Mouse (Mus musculus): ENCODE measurements around the gene Spock1. TPM values are rescaled to one million over a fixed set of nuclear protein-coding genes. Genes with fewer than 3 reads are reported as not detected.
A peak's percentile ranks its signal among the peaks of the same experiment; 100 is the strongest.

Gene Spock1
- polyA plus RNA-seq, 1 experiment from 2014 or later, result 69.4 TPM

GRCm38 (mm10) chr13:57702966-57703365 lies 205.2 kb downstream of the Spock1 start:
- no peak for ATAC-seq (ENCODE audit: low FRiP score)
- WGBS, result 87% methylated on average over 2 of the region's 2 CpGs

GRCm38 (mm10) chr13:57696685-57697084 lies 211.4 kb downstream of the Spock1 start:
- Histone ChIP-seq H3K36me3 (no peaks in the 10 kb centered on the region), H3K4me3 (no peak overlapping the region), H3K27me3 (no peaks in the 10 kb centered on the region), H3K4me1 (replicated peaks) (peaks cover 10% of the 10 kb centered on the region), H3K4me2 (no peak overlapping the region), H3K27ac (no peak overlapping the region), H3K9me3 (no peaks in the 10 kb centered on the region), H3K9ac (no peak overlapping the region)
- 77% methylated on average over 5 of the region's 5 CpGs for WGBS
- ATAC-seq (ENCODE audit: low FRiP score), result no peak

More at GRCm38 (mm10) chr13:57702966-57703365, 205.2 kb downstream of the Spock1 start:
- Histone ChIP-seq H3K9ac (no peak overlapping the region), H3K27me3 (no peaks in the 10 kb centered on the region), H3K36me3 (no peaks in the 10 kb centered on the region), H3K9me3 (no peaks in the 10 kb centered on the region), H3K4me2 (no peak overlapping the region), H3K4me3 (no peak overlapping the region), H3K4me1 (replicated peaks) (peaks cover 14% of the 10 kb centered on the region), H3K27ac (no peak overlapping the region)

- ATAC-seq (ENCODE audit: low FRiP score), result no peak
- peaks cover 4% of the 10 kb centered on the region; the same call in 1 of the 2 replicates for H3K4me1 ChIP-seq (replicated peaks)
- no peak overlapping the region for H3K4me2 ChIP-seq
- H3K9me3 ChIP-seq, result no peaks in the 10 kb centered on the region
- H3K36me3 ChIP-seq, result no peaks in the 10 kb centered on the region
- 74% methylated on average over 5 of the region's 5 CpGs for WGBS
- H3K9ac ChIP-seq, result no peak overlapping the region
- H3K4me3 ChIP-seq, result no peak overlapping the region
- H3K27me3 ChIP-seq, result no peaks in the 10 kb centered on the region
- no peak overlapping the region for H3K27ac ChIP-seq
These were observed 219.2 kb downstream of the Spock1 start for GRCm38 (mm10) chr13:57688926-57689325.

- ATAC-seq (ENCODE audit: low FRiP score), result no peak
- no peak overlapping the region for H3K4me2 ChIP-seq
- H3K4me1 ChIP-seq (replicated peaks), result 0 out of 2 replicates have a peak, but pooled peaks cover 4% of the 10 kb centered on the region
- no peaks in the 10 kb centered on the region for H3K27me3 ChIP-seq
- H3K9me3 ChIP-seq, result no peaks in the 10 kb centered on the region
- WGBS, result 80% methylated on average over 5 of the region's 5 CpGs
- H3K27ac ChIP-seq, result no peak overlapping the region
- no peaks in the 10 kb centered on the region for H3K36me3 ChIP-seq
- H3K4me3 ChIP-seq, result no peak overlapping the region
- H3K9ac ChIP-seq, result no peak overlapping the region
These were observed 221.7 kb downstream of the Spock1 start for GRCm38 (mm10) chr13:57686437-57686836.

GRCm38 (mm10) chr13:57685201-57685600 lies 222.9 kb downstream of the Spock1 start:
- no peak for ATAC-seq (ENCODE audit: low FRiP score)
- no peak overlapping the region for H3K4me3 ChIP-seq
- H3K36me3 ChIP-seq, result no peaks in the 10 kb centered on the region
- H3K27me3 ChIP-seq, result no peaks in the 10 kb centered on the region
- no peak overlapping the region for H3K27ac ChIP-seq
- H3K4me2 ChIP-seq, result no peak overlapping the region
- 56% methylated on average over 11 of the region's 11 CpGs for WGBS
- H3K9me3 ChIP-seq, result no peaks in the 10 kb centered on the region
- no peak overlapping the region for H3K9ac ChIP-seq
- 0 out of 2 replicates have a peak, but pooled peaks cover 4% of the 10 kb centered on the region for H3K4me1 ChIP-seq (replicated peaks)

GRCm38 (mm10) chr13:57679591-57679990 lies 228.5 kb downstream of the Spock1 start:
- H3K9ac ChIP-seq, result no peak overlapping the region

GRCm38 (mm10) chr13:57676820-57677219 lies 231.3 kb downstream of the Spock1 start:
- Histone ChIP-seq H3K27me3 (no peaks in the 10 kb centered on the region), H3K4me2 (no peak overlapping the region), H3K36me3 (no peaks in the 10 kb centered on the region), H3K4me3 (no peak overlapping the region), H3K9ac (no peak overlapping the region), H3K27ac (no peak overlapping the region), H3K9me3 (no peaks in the 10 kb centered on the region), H3K4me1 (replicated peaks) (peaks cover 11% of the 10 kb centered on the region)
- ATAC-seq (ENCODE audit: low FRiP score), result no peak
- WGBS, result 100% methylated on average over 1 of the region's 1 CpGs

More at GRCm38 (mm10) chr13:57679591-57679990, 228.5 kb downstream of the Spock1 start:
- Histone ChIP-seq H3K27ac (no peak overlapping the region), H3K36me3 (no peaks in the 10 kb centered on the region), H3K9me3 (no peaks in the 10 kb centered on the region), H3K4me3 (no peak overlapping the region), H3K4me1 (replicated peaks) (no peaks in the 10 kb centered on the region), H3K27me3 (no peaks in the 10 kb centered on the region), H3K4me2 (no peak overlapping the region)
- WGBS, result 76% methylated on average over 2 of the region's 2 CpGs
- no peak for ATAC-seq (ENCODE audit: low FRiP score)

- ATAC-seq (ENCODE audit: low FRiP score), result no peak
- WGBS, result 96% methylated on average over 1 of the region's 1 CpGs
- Histone ChIP-seq H3K4me2 (no peak overlapping the region), H3K4me1 (replicated peaks) (peaks cover 22% of the 10 kb centered on the region), H3K27ac (no peak overlapping the region), H3K4me3 (no peak overlapping the region), H3K9me3 (no peaks in the 10 kb centered on the region), H3K36me3 (no peaks in the 10 kb centered on the region), H3K9ac (no peak overlapping the region), H3K27me3 (no peaks in the 10 kb centered on the region)
These were observed 234.7 kb downstream of the Spock1 start for GRCm38 (mm10) chr13:57673399-57673798.

- Histone ChIP-seq H3K27me3 (no peaks in the 10 kb centered on the region), H3K9me3 (no peaks in the 10 kb centered on the region), H3K4me1 (replicated peaks) (peaks cover 25% of the 10 kb centered on the region), H3K9ac (no peak overlapping the region), H3K36me3 (no peaks in the 10 kb centered on the region), H3K4me3 (no peak overlapping the region), H3K4me2 (no peak overlapping the region), H3K27ac (0 out of 2 replicates have a peak overlapping the region, but pooled peaks have one; percentile 40)
- no peak for ATAC-seq (ENCODE audit: low FRiP score)
- WGBS, result 87% methylated on average over 3 of the region's 3 CpGs
These were observed 235.4 kb downstream of the Spock1 start for GRCm38 (mm10) chr13:57672762-57673161.

- no peak overlapping the region for H3K4me2 ChIP-seq
- H3K36me3 ChIP-seq, result no peaks in the 10 kb centered on the region
- H3K4me3 ChIP-seq, result no peak overlapping the region
- H3K4me1 ChIP-seq (replicated peaks), result peaks cover 27% of the 10 kb centered on the region
- no peaks in the 10 kb centered on the region for H3K9me3 ChIP-seq
- peak overlapping the region; percentile 66 for H3K27ac ChIP-seq
- ATAC-seq (ENCODE audit: low FRiP score), result no peak
- no peaks in the 10 kb centered on the region for H3K27me3 ChIP-seq
- H3K9ac ChIP-seq, result no peak overlapping the region
- 44% methylated on average over 9 of the region's 9 CpGs for WGBS
These were observed 236.2 kb downstream of the Spock1 start for GRCm38 (mm10) chr13:57671919-57672318.

- Histone ChIP-seq H3K4me3 (no peak overlapping the region), H3K27me3 (no peaks in the 10 kb centered on the region), H3K9me3 (no peaks in the 10 kb centered on the region), H3K9ac (no peak overlapping the region), H3K4me1 (replicated peaks) (peaks cover 33% of the 10 kb centered on the region), H3K4me2 (0 out of 2 replicates have a peak overlapping the region, but pooled peaks have one; percentile 6), H3K27ac (peak overlapping the region; percentile 66), H3K36me3 (no peaks in the 10 kb centered on the region)
- no peak for ATAC-seq (ENCODE audit: low FRiP score)
- 78% methylated on average over 5 of the region's 5 CpGs for WGBS
These were observed 236.8 kb downstream of the Spock1 start for GRCm38 (mm10) chr13:57671322-57671721.

GRCm38 (mm10) chr13:57667621-57668020 lies 240.5 kb downstream of the Spock1 start:
- Histone ChIP-seq H3K9ac (no peak overlapping the region), H3K9me3 (no peaks in the 10 kb centered on the region), H3K36me3 (no peaks in the 10 kb centered on the region), H3K4me1 (replicated peaks) (peaks cover 30% of the 10 kb centered on the region), H3K27me3 (no peaks in the 10 kb centered on the region), H3K4me3 (no peak overlapping the region), H3K4me2 (no peak overlapping the region), H3K27ac (no peak overlapping the region)
- no peak for ATAC-seq (ENCODE audit: low FRiP score)
- WGBS, result 71% methylated on average over 3 of the region's 3 CpGs

GRCm38 (mm10) chr13:57666173-57666842 lies 241.8 kb downstream of the Spock1 start:
- Histone ChIP-seq H3K4me2 (no peak overlapping the region), H3K4me1 (replicated peaks) (peaks cover 18% of the 10 kb centered on the region), H3K27ac (0 out of 2 replicates have a peak overlapping the region, but pooled peaks have one; percentile 3), H3K9ac (no peak overlapping the region), H3K9me3 (no peaks in the 10 kb centered on the region), H3K27me3 (no peaks in the 10 kb centered on the region), H3K36me3 (no peaks in the 10 kb centered on the region), H3K4me3 (no peak overlapping the region)
- ATAC-seq (ENCODE audit: low FRiP score), result no peak
- 48% methylated on average over 9 of the region's 9 CpGs for WGBS
